Mouse (Mus musculus) neural tube, embryonic 13.5 days (tissue): ENCODE results near the gene Dock4. TPM values are rescaled to one million over a fixed set of nuclear protein-coding genes. Genes with fewer than 3 reads are reported as not detected.

ENCODE experiments used
- ATAC-seq: fragments of 200-750 bp; cut with Nextera tagmentation; 2 replicates; pipeline ENCODE4 v1.8.0; 2017; ENCODE audit warnings: low read depth, mild to moderate bottlenecking, moderate TSS enrichment, moderate library complexity
- H3K27ac ChIP-seq: fragments of 300-500 bp; sonication (generic); replicated peaks from 2 replicates; pipeline ENCODE4 v1.5.1; 2015; ENCODE audit warnings: moderate library complexity, mild to moderate bottlenecking, inconsistent platforms
- H3K27me3 ChIP-seq: fragments of 300-500 bp; sonication (generic); 2 replicates; pipeline ENCODE4 v1.6.1; 2015; ENCODE audit warnings: mild to moderate bottlenecking, inconsistent platforms
- H3K36me3 ChIP-seq: fragments of 300-500 bp; sonication (generic); 2 replicates; pipeline ENCODE4 v1.6.1; 2015; ENCODE audit warnings: mild to moderate bottlenecking, inconsistent platforms
- H3K4me1 ChIP-seq: fragments of 300-500 bp; sonication (generic); replicated peaks from 2 replicates; pipeline ENCODE4 v1.6.1; 2015; ENCODE audit warnings: inconsistent platforms
- H3K4me2 ChIP-seq: fragments of 300-500 bp; sonication (generic); 2 replicates; pipeline ENCODE4 v1.6.1; 2015; ENCODE audit warnings: inconsistent platforms, mild to moderate bottlenecking, moderate library complexity
- H3K4me3 ChIP-seq: fragments of 300-500 bp; sonication (generic); 2 replicates; pipeline ENCODE4 v1.5.1; 2015; ENCODE audit warnings: mild to moderate bottlenecking, inconsistent platforms
- H3K9ac ChIP-seq: fragments of 300-500 bp; sonication (generic); 2 replicates; pipeline ENCODE4 v1.6.1; 2015; ENCODE audit warnings: moderate library complexity, mild to moderate bottlenecking, inconsistent platforms
- H3K9me3 ChIP-seq: fragments of 300-500 bp; sonication (generic); 2 replicates; pipeline ENCODE4 v1.6.1; 2016; ENCODE audit warnings: inconsistent platforms
- WGBS: fragments of 180-500 bp; shearing (Covaris S2); methylation state at CpG from one replicate; pipeline ENCODE4 v1.1.7; 2015; 5-methylcytosine and 5-hydroxymethylcytosine counted together
- polyA plus RNA-seq: library from polyadenylated mRNA; unstranded; fragments of >200 nt; fragmentation: Nextera tagmentation; extraction: Ambion mirVana; gene quantifications from 2 replicates; pipeline ENCODE4 v1.2.1, GENCODE M21; 2015

Gene Dock4
- polyA plus RNA-seq, 1 experiment from 2014 or later = 31.8 TPM

GRCm38 (mm10) chr12:40438049-40438448 lies 7.7 kb upstream of the Dock4 start:
- no peak overlapping the region for H3K4me3 ChIP-seq
- 5% methylated on average over 2 of the region's 2 CpGs for WGBS
- no peaks in the 10 kb centered on the region for H3K9me3 ChIP-seq
- H3K36me3 ChIP-seq = no peaks in the 10 kb centered on the region
- H3K27ac ChIP-seq = no peak overlapping the region
- no peak overlapping the region for H3K9ac ChIP-seq
- H3K27me3 ChIP-seq = no peaks in the 10 kb centered on the region
- no peak for ATAC-seq
- no peak overlapping the region for H3K4me2 ChIP-seq
- peaks cover 12% of the 10 kb centered on the region for H3K4me1 ChIP-seq

GRCm38 (mm10) chr12:40445206-40445605 lies 546 bp upstream of the Dock4 start:
- no peaks in the 10 kb centered on the region for H3K27me3 ChIP-seq
- no peaks in the 10 kb centered on the region for H3K9me3 ChIP-seq
- peak; percentile 12 for ATAC-seq
- peak overlapping the region; percentile 75 for H3K9ac ChIP-seq
- peak overlapping the region; percentile 70 for H3K4me3 ChIP-seq
- H3K4me1 ChIP-seq = peaks cover 32% of the 10 kb centered on the region
- no peak overlapping the region; the same call in 1 of the 2 replicates for H3K27ac ChIP-seq
- H3K4me2 ChIP-seq = peak overlapping the region; percentile 76
- H3K36me3 ChIP-seq = no peaks in the 10 kb centered on the region
- WGBS = under 1% methylated on average over 16 of the region's 16 CpGs

GRCm38 (mm10) chr12:40446450-40447381 lies 964 bp downstream of the Dock4 start:
- peaks cover 36% of the 10 kb centered on the region for H3K4me1 ChIP-seq
- peak overlapping the region; percentile 95 for H3K27ac ChIP-seq
- H3K36me3 ChIP-seq = no peaks in the 10 kb centered on the region
- no peaks in the 10 kb centered on the region for H3K9me3 ChIP-seq
- ATAC-seq = peak; percentile 21
- H3K9ac ChIP-seq = peak overlapping the region; percentile 90
- H3K4me2 ChIP-seq = peak overlapping the region; percentile 75
- H3K4me3 ChIP-seq = peak overlapping the region; percentile 70
- under 1% methylated on average over 44 of the region's 44 CpGs for WGBS
- no peaks in the 10 kb centered on the region for H3K27me3 ChIP-seq

- H3K9ac ChIP-seq = peak overlapping the region; percentile 90
- peak overlapping the region; percentile 95 for H3K27ac ChIP-seq
- ATAC-seq = no peak
- peak overlapping the region; percentile 75 for H3K4me2 ChIP-seq
- H3K9me3 ChIP-seq = no peaks in the 10 kb centered on the region
- peak overlapping the region; percentile 70 for H3K4me3 ChIP-seq
- no peaks in the 10 kb centered on the region for H3K27me3 ChIP-seq
- H3K36me3 ChIP-seq = no peaks in the 10 kb centered on the region; the same call in 1 of the 2 replicates
- peaks cover 36% of the 10 kb centered on the region for H3K4me1 ChIP-seq
- WGBS = 13% methylated on average over 10 of the region's 10 CpGs
These were observed 2.0 kb downstream of the Dock4 start for GRCm38 (mm10) chr12:40447561-40448355.

- Histone ChIP-seq H3K27ac (no peak overlapping the region), H3K36me3 (no peaks in the 10 kb centered on the region; the same call in 1 of the 2 replicates), H3K4me3 (no peak overlapping the region), H3K4me2 (peak overlapping the region; percentile 20), H3K9me3 (no peaks in the 10 kb centered on the region), H3K4me1 (peaks cover 36% of the 10 kb centered on the region), H3K27me3 (no peaks in the 10 kb centered on the region), H3K9ac (no peak overlapping the region)
- no peak for ATAC-seq
- WGBS = 84% methylated on average over 9 of the region's 9 CpGs
These were observed 3.5 kb downstream of the Dock4 start for GRCm38 (mm10) chr12:40449119-40449795.

- no peak overlapping the region for H3K27ac ChIP-seq
- H3K4me3 ChIP-seq = no peak overlapping the region
- no peak overlapping the region for H3K9ac ChIP-seq
- no peak for ATAC-seq
- 93% methylated on average over 2 of the region's 2 CpGs for WGBS
- H3K9me3 ChIP-seq = no peaks in the 10 kb centered on the region
- H3K4me2 ChIP-seq = no peak overlapping the region
- H3K4me1 ChIP-seq = peaks cover 18% of the 10 kb centered on the region; the same call in 1 of the 2 replicates
- no peaks in the 10 kb centered on the region for H3K27me3 ChIP-seq
- H3K36me3 ChIP-seq = no peaks in the 10 kb centered on the region; the same call in 1 of the 2 replicates
These were observed 10.8 kb downstream of the Dock4 start for GRCm38 (mm10) chr12:40456517-40456916.

GRCm38 (mm10) chr12:40458977-40459376 lies 13.2 kb downstream of the Dock4 start:
- no peak for ATAC-seq
- WGBS = 79% methylated on average over 3 of the region's 3 CpGs
- no peak overlapping the region for H3K4me3 ChIP-seq

GRCm38 (mm10) chr12:40459673-40460265 lies 14.0 kb downstream of the Dock4 start:
- Histone ChIP-seq H3K27me3 (no peaks in the 10 kb centered on the region), H3K4me3 (no peak overlapping the region), H3K9ac (no peak overlapping the region), H3K4me1 (peaks cover 42% of the 10 kb centered on the region), H3K4me2 (no peak overlapping the region), H3K9me3 (no peaks in the 10 kb centered on the region), H3K36me3 (no peaks in the 10 kb centered on the region), H3K27ac (peak overlapping the region; percentile 40)
- ATAC-seq = no peak
- WGBS = 81% methylated on average over 6 of the region's 6 CpGs

More at GRCm38 (mm10) chr12:40458977-40459376, 13.2 kb downstream of the Dock4 start:
- Histone ChIP-seq H3K27ac (peak overlapping the region; percentile 40; the same call in 1 of the 2 replicates), H3K4me1 (peaks cover 34% of the 10 kb centered on the region), H3K4me2 (no peak overlapping the region), H3K36me3 (no peaks in the 10 kb centered on the region), H3K9me3 (no peaks in the 10 kb centered on the region), H3K27me3 (no peaks in the 10 kb centered on the region), H3K9ac (no peak overlapping the region)

- WGBS = 31% methylated on average over 7 of the region's 7 CpGs
- Histone ChIP-seq H3K27ac (peak overlapping the region; percentile 72), H3K9ac (no peak overlapping the region), H3K9me3 (no peaks in the 10 kb centered on the region), H3K4me1 (peaks cover 58% of the 10 kb centered on the region), H3K36me3 (no peaks in the 10 kb centered on the region), H3K27me3 (no peaks in the 10 kb centered on the region), H3K4me2 (0 out of 2 replicates have a peak overlapping the region, but pooled peaks have one; percentile 2), H3K4me3 (no peak overlapping the region)
- ATAC-seq = no peak
These were observed 17.0 kb downstream of the Dock4 start for GRCm38 (mm10) chr12:40462693-40463235.

GRCm38 (mm10) chr12:40463828-40464227 lies 18.1 kb downstream of the Dock4 start:
- H3K9ac ChIP-seq = no peak overlapping the region
- WGBS = 57% methylated on average over 2 of the region's 2 CpGs
- ATAC-seq = no peak
- 0 out of 2 replicates have a peak overlapping the region, but pooled peaks have one; percentile 42 for H3K27ac ChIP-seq
- H3K36me3 ChIP-seq = no peaks in the 10 kb centered on the region
- H3K9me3 ChIP-seq = no peaks in the 10 kb centered on the region
- H3K4me1 ChIP-seq = peaks cover 66% of the 10 kb centered on the region
- H3K4me3 ChIP-seq = no peak overlapping the region
- no peak overlapping the region for H3K4me2 ChIP-seq
- no peaks in the 10 kb centered on the region for H3K27me3 ChIP-seq

- Histone ChIP-seq H3K4me1 (peaks cover 68% of the 10 kb centered on the region), H3K9ac (0 out of 2 replicates have a peak overlapping the region, but pooled peaks have one; percentile 1), H3K4me2 (no peak overlapping the region), H3K27me3 (no peaks in the 10 kb centered on the region), H3K4me3 (no peak overlapping the region), H3K27ac (0 out of 2 replicates have a peak overlapping the region, but pooled peaks have one; percentile 42), H3K9me3 (no peaks in the 10 kb centered on the region), H3K36me3 (no peaks in the 10 kb centered on the region)
- peak; percentile 30; the same call in 1 of the 2 replicates for ATAC-seq
- WGBS = 54% methylated on average over 6 of the region's 6 CpGs
These were observed 18.5 kb downstream of the Dock4 start for GRCm38 (mm10) chr12:40464282-40464681.
